Mouse (Mus musculus): ENCODE measurements around the gene Nav1. TPM values are rescaled to one million over a fixed set of nuclear protein-coding genes. Genes with fewer than 3 reads are reported as not detected.

Nav1 gene
- total RNA-seq, 2 experiments from 2014 or later = 8.7 to 9.7 TPM

DNA sequence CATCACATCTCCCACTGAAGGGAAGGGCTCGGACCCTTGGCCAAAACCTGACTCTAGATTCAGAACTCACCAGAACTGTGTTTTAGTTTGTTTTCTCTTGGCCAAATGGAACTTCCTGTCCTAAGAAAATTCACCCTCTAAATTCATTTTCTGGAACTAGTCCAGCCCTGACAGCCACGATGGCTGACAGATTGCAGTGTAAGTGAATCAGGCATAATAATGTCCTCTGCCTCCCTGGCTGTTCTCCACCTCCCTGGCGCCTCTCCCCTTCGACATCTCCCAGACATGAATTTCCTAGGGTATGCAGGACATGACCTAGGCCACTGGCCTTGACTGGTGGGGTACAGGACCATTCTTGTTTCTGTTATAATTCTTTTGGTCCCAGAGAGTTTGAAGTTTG is 144.8 kb downstream of the Nav1 start:
- no peak for DNase-seq
- intact Hi-C loops (cut with DNase I) = no loop called here

DNA sequence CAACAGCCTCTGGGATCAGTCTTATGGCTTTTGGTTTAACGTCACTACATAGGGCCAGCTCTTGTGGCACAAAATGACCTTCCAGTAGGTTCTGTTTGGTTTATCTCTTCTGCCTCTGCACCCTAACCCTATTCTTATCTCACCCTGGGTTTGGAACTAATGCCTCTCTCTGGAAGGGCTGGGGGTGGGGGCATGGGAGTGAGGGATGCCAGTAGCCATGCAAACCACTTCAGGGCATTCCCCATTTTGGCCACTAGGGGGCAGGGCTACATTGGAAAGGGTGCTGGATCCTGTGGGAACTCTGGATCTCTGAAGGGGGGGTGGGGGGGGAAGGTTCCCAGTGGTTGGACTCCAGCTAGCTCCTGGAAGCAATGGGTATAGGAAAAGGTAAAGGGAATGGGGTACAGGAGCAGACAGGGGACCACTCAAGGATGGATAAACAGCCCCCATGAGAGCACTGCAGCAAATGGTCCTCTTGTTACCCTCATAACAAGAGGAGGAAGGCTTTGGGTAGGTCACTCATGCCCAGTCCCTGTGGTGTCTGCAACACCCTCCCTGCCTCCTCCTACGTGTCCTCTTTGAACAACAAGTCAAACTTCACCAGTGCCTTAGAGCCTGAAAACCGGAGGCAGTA is 145.9 kb downstream of the Nav1 start:
- intact Hi-C loops (cut with DNase I) = loop anchor here (1.0 to 2.0 kb wide), 3 partner anchors 79 to 238 kb away; no protein-coding TSS in a partner anchor

DNA sequence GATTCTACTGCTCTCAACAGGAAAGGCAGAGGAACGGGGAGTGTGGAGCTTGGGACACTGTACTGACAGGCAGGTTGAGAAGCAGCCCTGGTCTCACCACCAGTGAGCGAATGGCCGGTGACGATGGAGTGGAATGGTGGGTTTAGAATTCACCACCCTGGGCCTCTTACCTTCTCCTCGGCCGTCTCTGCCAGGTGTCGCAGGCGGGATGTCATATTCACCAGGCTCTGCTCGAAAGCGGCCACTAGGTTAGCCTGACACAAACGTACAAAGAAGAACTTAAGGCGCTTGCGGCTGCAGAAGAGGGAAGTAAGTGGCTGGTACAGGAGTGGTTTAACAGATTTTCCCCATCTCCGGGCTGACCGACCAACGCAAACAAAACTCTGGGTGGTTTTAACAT is 146.6 kb downstream of the Nav1 start:
- DNase-seq = no peak
- intact Hi-C loops (cut with DNase I) = loop anchor here (2.0 kb wide), 2 partner anchors 210 to 238 kb away; no protein-coding TSS in a partner anchor

More for the DNA sequence above, 145.9 kb downstream of the Nav1 start:
- DNase-seq = peak; percentile 66 to 69

DNA sequence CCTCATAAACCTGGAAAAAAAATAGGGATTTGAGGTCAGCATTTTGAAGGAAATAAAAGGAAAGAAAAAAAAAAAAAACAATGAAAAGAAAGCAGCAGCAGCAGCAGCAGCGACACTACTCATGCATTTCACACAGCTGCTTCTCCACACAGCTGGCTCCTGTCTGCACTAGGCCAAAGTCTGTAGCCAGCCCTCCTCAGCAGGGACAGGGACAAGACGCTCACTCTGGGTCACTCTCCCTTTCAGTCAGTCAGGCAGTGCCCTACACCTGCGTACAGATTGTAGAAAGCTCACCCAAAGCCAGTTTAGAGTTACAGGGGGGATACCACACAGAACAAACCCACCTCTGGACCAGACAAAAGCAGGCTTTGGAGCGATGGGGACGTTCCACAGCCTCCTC is 149.2 kb downstream of the Nav1 start:
- intact Hi-C loops (cut with DNase I) = no loop called here
- DNase-seq = no peak

DNA sequence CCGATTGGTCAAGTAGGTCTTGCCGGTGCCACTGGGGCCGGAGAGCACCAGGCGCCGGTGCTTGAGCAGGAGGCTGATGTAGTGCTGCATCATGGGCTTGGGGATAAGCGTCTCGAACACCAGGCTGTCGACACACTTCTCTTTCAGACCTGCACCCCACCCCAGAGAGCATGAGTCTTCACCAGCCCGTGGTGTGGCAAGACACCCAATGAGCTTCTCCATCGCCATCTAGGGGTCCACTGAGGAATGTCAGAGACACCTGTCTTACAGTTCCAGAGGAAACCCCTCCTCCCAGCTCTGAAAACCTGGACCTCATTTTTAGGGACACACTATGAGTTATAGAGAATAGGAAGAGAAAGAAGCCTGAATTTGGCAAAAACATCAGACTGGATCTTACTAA is 154.8 kb downstream of the Nav1 start:
- no peak for DNase-seq
- intact Hi-C loops (cut with DNase I) = no loop called here

DNA sequence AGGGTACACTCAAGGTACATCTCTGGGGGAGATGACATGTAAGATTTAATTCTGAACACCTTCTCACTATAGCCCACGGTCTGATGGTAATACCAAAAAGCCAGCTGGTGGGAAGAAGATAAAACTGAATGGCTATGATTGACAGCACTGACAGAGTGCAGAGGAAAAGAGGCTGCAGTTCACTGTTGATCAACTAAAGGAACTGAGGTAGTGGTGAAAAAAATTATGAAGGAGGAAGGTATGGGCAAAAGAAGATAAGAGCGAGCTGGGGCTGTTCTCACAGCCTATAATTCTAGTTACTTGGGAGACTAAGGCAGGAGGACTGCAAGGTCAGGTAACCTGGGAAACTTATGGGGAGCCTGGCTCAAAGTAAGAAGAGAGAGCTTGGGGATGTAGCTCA is 155.7 kb downstream of the Nav1 start:
- intact Hi-C loops (cut with DNase I) = no loop called here
- DNase-seq = no peak

DNA sequence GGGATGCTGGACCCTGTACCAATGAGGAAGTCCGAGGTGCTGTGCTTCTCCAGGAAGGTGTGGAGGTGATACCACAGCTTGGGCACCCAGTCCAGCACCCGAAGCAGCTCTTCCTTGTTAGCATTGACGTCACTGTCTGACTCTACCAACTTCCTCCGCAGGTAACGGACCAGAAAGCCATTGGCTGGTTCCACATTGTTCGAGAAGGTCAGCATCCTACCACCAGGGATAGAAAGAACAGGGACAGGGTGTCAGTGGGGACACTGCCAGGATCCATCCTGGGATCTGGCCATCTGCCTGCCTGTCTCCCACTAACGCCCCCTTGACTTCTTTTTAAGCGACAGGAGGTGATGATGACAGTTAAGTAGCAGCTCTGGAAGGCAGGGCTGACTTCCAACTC is 157.2 kb downstream of the Nav1 start:
- no peak for DNase-seq
- intact Hi-C loops (cut with DNase I) = no loop called here

DNA sequence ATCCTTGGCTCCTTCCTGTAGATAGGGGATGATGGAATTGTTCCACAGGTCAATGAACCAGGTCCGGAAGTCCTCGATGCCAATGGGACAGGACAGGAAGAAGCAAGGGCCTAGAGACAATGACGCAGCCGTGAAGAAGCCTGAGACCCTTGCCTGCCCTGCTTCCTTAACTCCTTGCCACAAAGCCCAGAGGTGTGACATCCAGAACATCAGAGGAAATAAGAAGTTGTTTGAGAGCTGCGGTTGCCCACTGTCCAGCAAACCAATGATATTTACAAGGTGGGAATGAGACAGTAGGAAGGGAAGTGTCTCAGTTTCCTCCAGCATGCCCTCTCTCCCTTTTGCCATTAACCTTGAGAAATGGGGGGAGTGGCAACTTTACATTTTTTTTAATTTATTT is 158.2 kb downstream of the Nav1 start:
- intact Hi-C loops (cut with DNase I) = no loop called here
- DNase-seq = no peak

DNA sequence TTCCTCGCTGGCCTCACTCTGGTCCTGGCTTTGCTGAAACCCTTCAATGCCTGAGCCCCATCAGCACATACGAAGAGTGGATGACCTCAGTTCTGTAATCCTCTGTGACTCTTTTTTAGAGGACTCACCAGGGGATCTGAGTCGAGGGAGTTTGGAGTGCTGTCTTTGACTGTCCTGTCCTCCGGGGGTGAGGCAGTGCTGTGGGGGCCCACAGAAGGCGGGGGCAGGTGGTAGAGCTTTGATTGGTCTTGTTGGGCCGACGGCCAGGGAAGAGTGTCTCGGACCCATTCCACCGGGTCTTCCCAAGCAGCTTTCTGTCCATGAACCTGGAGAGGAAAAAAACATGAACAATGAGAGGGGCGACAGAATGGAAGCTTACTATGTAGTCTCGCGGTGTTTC is 163.6 kb downstream of the Nav1 start:
- intact Hi-C loops (cut with DNase I) = no loop called here
- no peak for DNase-seq

DNA sequence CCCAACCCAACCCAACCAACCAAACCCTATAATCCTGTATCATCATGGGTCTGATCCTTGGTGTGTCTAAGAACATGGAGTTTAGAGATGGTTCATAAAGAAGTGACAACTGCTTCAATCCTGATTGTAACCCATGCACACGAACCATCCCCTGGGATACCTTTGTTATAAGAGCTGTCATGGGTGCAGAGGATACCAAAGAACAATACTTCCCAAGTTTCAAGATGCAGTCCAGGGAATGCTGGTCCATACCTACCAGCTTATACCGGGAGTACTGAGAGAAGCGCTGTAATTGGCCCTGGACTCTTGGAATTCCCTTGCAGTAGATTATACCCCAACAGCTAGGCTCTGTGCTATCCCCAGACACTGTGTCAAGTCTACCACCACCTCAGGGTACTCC is 165.2 kb downstream of the Nav1 start:
- intact Hi-C loops (cut with DNase I) = no loop called here
- DNase-seq = no peak

DNA sequence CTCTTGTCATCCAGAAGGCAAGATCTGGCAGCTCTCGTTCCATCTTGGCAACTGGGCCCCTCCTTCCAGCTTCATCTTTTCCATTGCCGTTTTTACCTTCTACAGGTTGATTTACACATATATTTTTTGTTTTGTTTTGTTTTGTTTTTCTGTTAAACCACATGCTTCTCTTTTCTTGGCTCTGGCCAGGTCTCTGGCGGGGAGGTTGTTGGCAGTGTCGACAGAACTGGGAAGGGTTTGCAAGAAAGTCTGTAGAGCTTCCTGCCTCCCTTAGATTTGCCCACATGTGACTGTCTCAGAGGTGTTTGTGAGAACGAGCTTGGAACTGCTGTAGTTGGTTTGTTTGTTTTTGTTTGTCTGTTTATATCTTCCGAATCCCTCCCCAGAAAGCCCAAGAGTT is 166.1 kb downstream of the Nav1 start:
- intact Hi-C loops (cut with DNase I) = no loop called here
- DNase-seq = no peak

DNA sequence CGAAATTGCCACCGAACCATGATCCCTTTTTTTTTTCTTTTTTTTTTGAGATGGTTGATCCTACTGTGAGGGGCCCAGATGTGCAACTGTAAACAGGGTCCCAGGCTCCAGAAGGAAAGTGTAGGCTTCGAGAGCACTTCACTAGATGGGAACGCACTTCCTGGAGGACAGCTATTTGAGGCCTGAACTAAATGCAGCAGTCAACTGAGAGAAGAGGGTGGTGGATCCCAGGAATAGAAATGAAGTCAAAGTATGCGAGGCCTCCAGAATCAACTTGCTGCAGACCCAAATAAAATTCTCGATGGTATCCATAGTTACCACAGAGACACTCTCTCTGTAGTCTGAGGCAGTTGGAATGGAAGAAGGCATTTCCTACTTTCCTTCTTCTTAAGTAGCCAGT is 168.3 kb downstream of the Nav1 start:
- intact Hi-C loops (cut with DNase I) = no loop called here

DNA sequence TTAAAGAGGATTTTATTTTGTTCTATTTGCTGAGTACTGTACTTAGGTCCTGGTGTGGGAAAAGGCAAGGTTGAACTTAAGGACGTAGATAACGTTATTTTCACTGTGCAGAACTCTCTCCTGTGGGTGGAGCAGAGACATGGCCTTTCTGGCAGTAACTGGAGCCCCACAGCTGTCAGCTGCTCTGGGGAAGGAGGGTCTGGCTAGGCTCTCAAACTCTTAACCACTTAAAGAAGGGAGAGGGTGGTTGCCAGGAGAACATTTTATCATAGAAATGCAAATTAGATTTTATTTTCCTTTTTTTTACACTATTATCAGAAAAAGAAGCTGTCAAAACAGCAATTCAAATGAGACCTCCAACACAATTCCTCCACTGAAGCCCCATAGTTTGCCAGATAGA is 171.3 kb downstream of the Nav1 start:
- intact Hi-C loops (cut with DNase I) = no loop called here
- DNase-seq = peak in 1 of 2 experiments; percentile 20

More for the DNA sequence above, 168.3 kb downstream of the Nav1 start:
- no peak for DNase-seq

DNA sequence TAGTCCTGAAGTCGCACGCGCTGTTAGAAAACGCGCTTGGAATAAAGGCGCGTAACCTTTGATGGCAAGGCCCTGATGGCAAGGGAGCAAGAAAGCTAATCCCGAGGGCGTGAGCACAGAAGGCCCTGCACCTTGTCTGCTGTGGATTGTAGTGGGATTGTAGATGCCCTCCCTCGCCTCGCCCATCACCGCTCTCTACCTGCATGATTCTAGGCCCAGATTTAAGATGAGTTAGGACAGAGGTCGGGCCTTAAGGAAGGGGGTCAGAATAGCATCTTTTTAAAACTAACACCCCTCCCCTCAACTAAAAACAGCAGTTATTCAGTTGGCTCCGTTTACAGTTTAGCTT is 176.5 kb downstream of the Nav1 start:
- no peak for DNase-seq
- intact Hi-C loops (cut with DNase I) = no loop called here

DNA sequence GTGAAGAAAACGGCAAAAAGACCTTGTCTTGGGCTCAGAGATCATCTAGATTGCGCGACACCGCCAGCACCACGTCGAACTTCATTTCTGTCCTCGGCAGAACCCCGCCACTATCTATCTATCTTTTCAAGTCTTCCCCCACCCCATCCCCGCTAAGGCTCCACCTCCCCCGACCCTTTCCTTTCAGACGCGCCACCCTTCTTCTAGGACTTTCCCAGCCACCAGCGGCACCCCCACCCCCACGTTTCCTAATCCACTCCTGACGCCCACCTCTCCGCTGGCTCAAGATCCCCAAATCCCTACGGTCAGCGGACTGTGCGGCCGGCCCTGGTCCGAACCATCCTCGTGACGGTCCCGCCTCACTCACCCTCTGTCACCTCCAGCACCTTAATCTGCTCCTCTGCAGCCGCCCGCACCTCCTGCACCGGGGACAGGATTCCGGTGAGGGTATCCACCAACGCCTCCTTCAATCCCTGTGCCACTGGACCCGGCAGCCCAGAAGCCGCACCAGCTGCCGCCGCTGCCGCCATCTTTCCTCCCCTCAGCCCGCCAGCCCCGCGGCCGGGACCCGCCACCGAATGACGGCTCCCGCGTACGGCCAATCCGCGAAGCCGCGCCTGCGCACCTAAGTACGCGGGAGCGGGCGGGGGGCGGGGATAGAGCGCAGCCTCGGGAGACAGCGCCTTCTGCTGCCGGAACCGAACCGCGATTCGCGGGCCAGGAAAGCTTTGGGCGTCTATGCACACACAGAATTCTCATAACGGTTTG is 177.0 kb downstream of the Nav1 start, which contains the start of gene Ipo9:
Ipo9 (minus strand) TSS at position 599 of the 768 bp plus-strand sequence.
- intact Hi-C loops (cut with DNase I) = no loop called here
- DNase-seq = peak; percentile 84 to 91

DNA sequence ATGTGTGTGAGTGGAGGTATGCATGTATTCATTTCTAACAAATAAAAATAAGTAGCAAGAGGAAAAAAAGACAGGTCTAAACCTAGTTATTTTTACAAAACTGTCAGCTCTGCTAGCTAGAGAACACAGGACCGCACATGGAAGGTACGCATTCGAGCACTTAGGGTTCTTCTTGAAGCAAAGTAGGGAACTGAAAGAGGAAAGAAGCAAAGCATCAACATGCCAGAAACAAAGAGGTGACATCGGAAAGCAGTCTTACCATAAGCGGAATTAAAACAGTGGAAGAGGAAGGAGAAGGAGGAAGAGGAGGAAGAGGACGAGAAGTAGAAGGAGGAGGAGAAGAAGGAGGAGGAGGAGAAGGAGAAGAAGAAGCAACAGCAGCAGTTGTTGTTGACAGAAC is 179.7 kb downstream of the Nav1 start:
- no peak for DNase-seq
- intact Hi-C loops (cut with DNase I) = no loop called here

DNA sequence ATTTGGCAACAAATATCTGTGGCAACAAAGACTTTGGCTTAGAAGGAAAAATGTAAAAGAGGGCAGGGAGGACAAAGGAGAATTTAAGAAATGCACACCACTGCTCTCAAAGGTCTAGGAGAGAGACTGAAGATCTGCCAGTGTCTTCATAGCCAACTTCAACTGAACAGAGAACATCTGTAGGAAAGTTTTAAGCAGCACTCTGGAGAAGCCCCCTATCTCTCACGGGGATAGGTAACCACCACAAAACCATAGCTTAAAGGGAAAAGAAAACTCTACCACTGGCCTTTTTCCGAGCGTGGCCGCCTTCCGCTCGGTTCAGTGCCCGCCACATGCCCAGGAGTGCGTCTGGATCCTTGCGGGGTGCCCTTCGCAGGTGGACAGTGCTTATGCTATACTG is 180.4 kb downstream of the Nav1 start:
- no peak for DNase-seq
- intact Hi-C loops (cut with DNase I) = no loop called here

DNA sequence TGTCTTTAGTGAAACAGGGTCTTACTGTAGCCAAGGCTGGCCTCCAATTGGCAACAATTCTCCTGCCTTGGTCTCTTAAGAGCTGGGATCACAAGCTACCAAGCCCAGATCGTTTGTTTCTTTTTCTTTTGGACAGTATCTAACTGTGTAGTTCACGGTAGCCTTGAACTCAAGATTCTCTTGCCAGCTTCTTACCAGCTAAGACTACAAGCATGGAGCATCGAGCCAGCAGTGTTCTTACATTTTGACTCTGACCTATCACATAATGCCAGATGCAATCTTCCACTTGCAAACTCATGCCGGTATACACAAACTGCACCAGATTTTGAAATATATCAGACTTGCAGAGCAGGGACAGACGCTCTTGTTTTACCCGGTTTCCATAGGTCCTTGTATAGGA is 184.3 kb downstream of the Nav1 start:
- DNase-seq = no peak
- intact Hi-C loops (cut with DNase I) = no loop called here

DNA sequence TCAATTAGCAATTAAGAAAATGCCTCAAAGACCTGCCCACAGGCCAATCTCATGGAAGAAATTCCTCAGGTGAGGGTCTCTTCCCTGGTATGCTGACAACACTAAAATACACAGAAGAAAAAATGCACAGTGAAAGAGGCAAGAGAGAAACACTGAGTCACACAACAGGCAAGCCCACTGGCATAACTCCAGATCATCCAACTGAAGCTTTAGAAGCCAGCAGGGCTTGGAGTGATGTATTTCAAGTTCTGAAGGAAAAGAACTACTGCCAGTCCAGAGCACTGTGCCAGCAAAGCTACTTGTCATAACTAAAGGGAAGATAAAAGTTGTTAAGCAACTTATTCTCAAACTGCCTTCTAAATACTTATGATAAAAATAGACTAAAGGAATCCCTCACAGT is 193.1 kb downstream of the Nav1 start:
- DNase-seq = no peak
- intact Hi-C loops (cut with DNase I) = no loop called here

DNA sequence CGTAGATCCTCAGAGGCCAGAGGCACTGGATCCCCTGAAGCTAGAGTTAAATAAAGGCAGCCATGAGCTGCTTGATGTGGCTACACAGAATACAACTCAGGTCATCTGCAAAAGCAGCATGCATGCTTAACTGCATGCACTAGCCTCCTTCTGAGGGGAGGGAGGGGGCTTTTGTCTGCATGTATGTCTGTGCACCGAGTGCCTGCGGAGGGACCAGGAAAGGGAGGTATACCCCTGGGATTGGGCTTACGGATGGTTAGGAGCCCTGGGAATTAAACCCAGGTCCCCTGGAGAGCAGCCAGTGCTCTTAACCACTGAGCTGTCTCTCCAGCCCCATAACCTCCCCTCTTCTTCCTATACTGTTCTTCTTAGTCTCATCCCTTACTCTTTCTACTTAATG is 195.0 kb downstream of the Nav1 start:
- intact Hi-C loops (cut with DNase I) = no loop called here
- no peak for DNase-seq

DNA sequence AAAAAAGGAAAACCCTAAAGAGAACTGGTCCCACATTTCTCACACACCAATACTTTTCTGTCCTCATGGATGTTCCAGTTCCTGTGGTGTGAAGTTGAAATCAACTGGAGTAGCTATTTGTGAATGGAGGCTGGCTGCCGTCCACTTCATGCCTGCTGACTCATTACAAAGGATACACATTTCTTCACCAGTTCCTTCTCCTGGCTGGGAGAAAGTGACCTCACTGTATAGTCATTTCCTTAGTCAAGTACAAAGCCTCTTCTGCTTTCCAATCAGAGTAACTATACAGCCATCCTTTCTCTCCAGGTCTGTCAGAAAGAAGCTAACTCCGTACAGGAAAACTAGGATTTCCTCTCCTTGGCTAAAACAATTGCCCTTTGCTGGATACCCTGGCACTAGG is 196.1 kb downstream of the Nav1 start:
- DNase-seq = peak; percentile 57 to 62
- intact Hi-C loops (cut with DNase I) = no loop called here

DNA sequence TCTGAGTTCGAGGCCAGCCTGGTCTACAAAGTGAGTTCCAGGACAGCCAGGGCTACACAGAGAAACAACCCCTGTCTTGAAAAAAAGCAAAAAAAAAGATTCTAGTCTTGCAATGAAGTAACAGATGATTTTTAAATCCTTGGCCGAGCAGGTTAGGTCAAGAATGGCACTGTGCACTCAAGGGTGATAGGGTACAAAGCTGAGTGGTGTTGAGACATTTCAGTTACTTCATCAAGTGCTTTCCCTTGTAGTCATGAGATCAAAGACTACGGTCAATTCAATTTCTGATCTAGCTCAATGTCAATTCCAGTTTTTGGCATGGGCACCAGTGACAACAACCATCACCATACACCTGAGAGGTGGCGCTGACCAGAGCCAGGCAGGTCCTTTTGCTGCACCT is 198.1 kb downstream of the Nav1 start:
- no peak for DNase-seq
- intact Hi-C loops (cut with DNase I) = no loop called here
